Mouse (Mus musculus) CH12.LX (cell line): Measurements from ENCODE around the gene Ntn3. TPM values are rescaled to one million over a fixed set of nuclear protein-coding genes. Genes with fewer than 3 reads are reported as not detected.

Source experiments
- DNase-seq: peaks from one replicate; pipeline ENCODE4 v3.0.0-alpha.2; 2013; ENCODE audit errors: extremely low read depth
- H3K27ac ChIP-seq: 2 replicates; pipeline ENCODE4 v1.5.1; 2012; ENCODE audit warnings: low read depth, mild to moderate bottlenecking, control low read depth, moderate library complexity; ENCODE audit not compliant: insufficient read depth
- H3K27me3 ChIP-seq: replicated peaks from 2 replicates; pipeline ENCODE3; 2012; ENCODE audit warnings: inconsistent platforms
- H3K36me3 ChIP-seq, 2 experiments: replicated peaks in 1 of 2; 2 replicates each; pipeline versions ENCODE3 to v1.6.1; 2012; ENCODE audit warnings: inconsistent platforms in 1 of 2, low read length in 1 of 2, mild to moderate bottlenecking in 1 of 2, mixed read lengths in 1 of 2, moderate library complexity in 1 of 2; ENCODE audit not compliant: control insufficient read depth in 1 of 2, insufficient read depth in 1 of 2
- H3K4me1 ChIP-seq, 2 experiments: 2 replicates each; pipeline ENCODE4 v1.6.1; 2012; ENCODE audit warnings: inconsistent platforms in 1 of 2, moderate library complexity in 1 of 2; ENCODE audit not compliant: insufficient read depth in 2 of 2, control insufficient read depth in 1 of 2
- H3K4me2 ChIP-seq: 2 replicates; pipeline ENCODE4 v1.6.1; 2012; ENCODE audit warnings: low read depth, mild to moderate bottlenecking, control low read depth; ENCODE audit not compliant: poor library complexity, insufficient read depth, severe bottlenecking
- H3K4me3 ChIP-seq, 3 experiments: fragments of 150-350 bp in 1 of 3; sonication (generic) in 1 of 3; replicated peaks in 1 of 3; 2 replicates each; pipeline versions ENCODE3 to v1.5.1; 2011 to 2012; ENCODE audit warnings: low read depth in 2 of 3, low read length in 2 of 3, mild to moderate bottlenecking in 2 of 3, moderate library complexity in 2 of 3, control low read depth in 1 of 3, improper control_type of control experiment in 1 of 3, inconsistent platforms in 1 of 3, mixed read lengths in 1 of 3; ENCODE audit not compliant: poor library complexity in 1 of 3
- H3K79me2 ChIP-seq: replicated peaks from 2 replicates; pipeline ENCODE4 v1.6.1; 2012; ENCODE audit warnings: mild to moderate bottlenecking, moderate library complexity; ENCODE audit not compliant: control insufficient read depth, poor library complexity, insufficient read depth, severe bottlenecking; ENCODE audit errors: extremely low read depth
- H3K9ac ChIP-seq: 2 replicates; pipeline ENCODE4 v1.6.1; 2012; ENCODE audit warnings: low read depth, mild to moderate bottlenecking, control low read depth, moderate library complexity; ENCODE audit not compliant: insufficient read depth
- H3K9me3 ChIP-seq: replicated peaks from 2 replicates; pipeline ENCODE3; 2012; ENCODE audit warnings: low read length, inconsistent platforms, mixed read lengths
- BHLHE40 ChIP-seq: IDR thresholded peaks from 2 replicates; pipeline ENCODE4 v1.6.1; 2011; ENCODE audit warnings: mild to moderate bottlenecking, low read depth, low read length, improper control_type of control experiment
- CHD2 ChIP-seq: IDR thresholded peaks from 2 replicates; pipeline ENCODE4 v1.6.1; 2011; ENCODE audit warnings: low read length, improper control_type of control experiment
- CTCF ChIP-seq, 2 experiments: IDR thresholded peaks in 1 of 2; conservative IDR thresholded peaks in 1 of 2; 2 replicates each; pipeline ENCODE4 v1.5.1; 2011 to 2012; ENCODE audit warnings: low read depth in 2 of 2, low read length in 2 of 2, improper control_type of control experiment in 1 of 2, inconsistent platforms in 1 of 2, mild to moderate bottlenecking in 1 of 2, moderate library complexity in 1 of 2
- E2F4 ChIP-seq: IDR thresholded peaks from 2 replicates; pipeline ENCODE4 v1.6.1; 2011; ENCODE audit warnings: low read depth, low read length, improper control_type of control experiment; ENCODE audit not compliant: insufficient replicate concordance
- EP300 ChIP-seq: IDR thresholded peaks from 2 replicates; pipeline ENCODE4 v1.6.1; 2011; ENCODE audit warnings: low read length, improper control_type of control experiment
- GABPA ChIP-seq: IDR thresholded peaks from 2 replicates; pipeline ENCODE4 v1.6.1; 2012; ENCODE audit warnings: low read depth, low read length, improper control_type of control experiment, inconsistent platforms; ENCODE audit not compliant: insufficient replicate concordance
- HCFC1 ChIP-seq: IDR thresholded peaks from 2 replicates; pipeline ENCODE4 v1.6.1; 2012; ENCODE audit warnings: low read depth, mild to moderate bottlenecking, inconsistent platforms, low read length, improper control_type of control experiment
- IRF4 ChIP-seq: IDR thresholded peaks from 2 replicates; pipeline ENCODE4 v1.6.1; 2014; ENCODE audit warnings: low read depth, mild to moderate bottlenecking, inconsistent platforms, low read length, improper control_type of control experiment
- JUN ChIP-seq: IDR thresholded peaks from 2 replicates; pipeline ENCODE4 v1.6.1; 2011; ENCODE audit warnings: low read depth, mild to moderate bottlenecking, low read length, improper control_type of control experiment, moderate library complexity; ENCODE audit not compliant: insufficient read depth
- JUND ChIP-seq: conservative IDR thresholded peaks from 2 replicates; pipeline ENCODE4 v1.6.1; 2011; ENCODE audit warnings: low read depth, low read length, improper control_type of control experiment
- MAFK ChIP-seq: IDR thresholded peaks from 2 replicates; pipeline ENCODE4 v1.6.1; 2011; ENCODE audit warnings: low read length, improper control_type of control experiment; ENCODE audit not compliant: insufficient replicate concordance
- MAZ ChIP-seq: IDR thresholded peaks from 2 replicates; pipeline ENCODE4 v1.6.1; 2012; ENCODE audit warnings: low read depth, mild to moderate bottlenecking, inconsistent platforms, low read length, improper control_type of control experiment, moderate library complexity
- MEF2A ChIP-seq: IDR thresholded peaks from 2 replicates; pipeline ENCODE4 v1.6.1; 2014; ENCODE audit warnings: low read depth, mild to moderate bottlenecking, inconsistent platforms, low read length, improper control_type of control experiment, borderline replicate concordance
- MXI1 ChIP-seq: IDR thresholded peaks from 2 replicates; pipeline ENCODE4 v1.6.1; 2011; ENCODE audit warnings: mild to moderate bottlenecking, low read depth, low read length, improper control_type of control experiment
- MYC ChIP-seq: IDR thresholded peaks from 2 replicates; pipeline ENCODE4 v1.6.1; 2011; ENCODE audit warnings: low read depth, mild to moderate bottlenecking, improper control_type of control experiment, low read length
- POLR2AphosphoS2 ChIP-seq: IDR thresholded peaks from 2 replicates; pipeline ENCODE4 v1.6.1; 2011; ENCODE audit warnings: low read depth, low read length, improper control_type of control experiment
- RAD21 ChIP-seq: IDR thresholded peaks from 2 replicates; pipeline ENCODE4 v1.6.1; 2011; ENCODE audit warnings: low read depth, mild to moderate bottlenecking, low read length, improper control_type of control experiment, moderate library complexity
- RCOR1 ChIP-seq: conservative IDR thresholded peaks from 2 replicates; pipeline ENCODE4 v1.6.1; 2012; ENCODE audit warnings: low read depth, mild to moderate bottlenecking, inconsistent platforms, low read length, improper control_type of control experiment
- SIN3A ChIP-seq: IDR thresholded peaks from 2 replicates; pipeline ENCODE4 v1.6.1; 2012; ENCODE audit warnings: low read length, improper control_type of control experiment, inconsistent platforms
- TBP ChIP-seq: conservative IDR thresholded peaks from 2 replicates; pipeline ENCODE4 v1.6.1; 2011; ENCODE audit warnings: low read depth, low read length, improper control_type of control experiment
- TCF12 ChIP-seq: IDR thresholded peaks from 2 replicates; pipeline ENCODE4 v1.6.1; 2014; ENCODE audit warnings: low read depth, mild to moderate bottlenecking, inconsistent platforms, low read length, improper control_type of control experiment
- UBTF ChIP-seq: IDR thresholded peaks from 2 replicates; pipeline ENCODE4 v1.6.1; 2012; ENCODE audit warnings: low read depth, mild to moderate bottlenecking, inconsistent platforms, low read length, improper control_type of control experiment, moderate library complexity
- USF2 ChIP-seq: conservative IDR thresholded peaks from 2 replicates; pipeline ENCODE4 v1.6.1; 2011; ENCODE audit warnings: low read depth, low read length, improper control_type of control experiment
- ZC3H11A ChIP-seq: IDR thresholded peaks from 2 replicates; pipeline ENCODE4 v1.6.1; 2012; ENCODE audit warnings: low read depth, mild to moderate bottlenecking, inconsistent platforms, low read length, improper control_type of control experiment
- ZKSCAN1 ChIP-seq: IDR thresholded peaks from 2 replicates; pipeline ENCODE4 v1.6.1; 2012; ENCODE audit warnings: low read depth, inconsistent platforms, low read length, improper control_type of control experiment, borderline replicate concordance
- ZNF384 ChIP-seq: IDR thresholded peaks from 2 replicates; pipeline ENCODE4 v1.6.1; 2012; ENCODE audit warnings: low read depth, low read length, improper control_type of control experiment, inconsistent platforms
- dilution Hi-C: fragments of 300-500 bp; cut with MboI; formaldehyde crosslinking; loops from 2 replicates; pipeline ENCODE4 v1.14.3; 2020; ENCODE audit warnings: low sequenced_read_pairs; ENCODE audit not compliant: extremely low pct_unique_long_range_greater_than_20kb, extremely low pct_ligation_motif_present
- in situ Hi-C: fragments of 300-500 bp; cut with MboI; formaldehyde crosslinking; loops from 3 replicates; pipeline ENCODE4 v1.14.3; 2019; ENCODE audit warnings: low sequenced_read_pairs, low pct_ligation_motif_present, low pct_unique_long_range_greater_than_20kb, mixed read lengths
- polyA plus RNA-seq: library from polyadenylated mRNA; unstranded; fragments of >175 nt; gene quantifications from 2 replicates; pipeline ENCODE4 v1.2.1, GENCODE M21; 2012; ENCODE audit warnings: low read depth; ENCODE audit not compliant: insufficient read length
- total RNA-seq, 2 experiments: library from RNA; depleted of rRNA; stranded (reverse); fragments of 300-350 nt in 1 of 2; fragments of >200 nt in 1 of 2; gene quantifications; 2 replicates each; pipeline ENCODE4 v1.2.3; 2012 to 2014

Gene Ntn3
- total and polyA plus RNA-seq, 3 experiments = 0.08 to 0.10 TPM; not detected in 1

GRCm38 (mm10) chr17:24157121-24157520, 52.2 kb downstream of the Ntn3 start:
- no peak for DNase-seq
- H3K4me2 ChIP-seq = no peak overlapping the region
- TF ChIP-seq CHD2 (no peak), JUND (no peak)
- no peaks in the 10 kb centered on the region for H3K27me3 ChIP-seq
- peaks cover 2 to 11% of the 10 kb centered on the region in 2 experiments; a peak in 2 of 4 replicates for H3K4me1 ChIP-seq
- no peaks in the 10 kb centered on the region for H3K9me3 ChIP-seq
- no peaks in the 10 kb centered on the region for H3K79me2 ChIP-seq
- in situ Hi-C loops (no loop called here), dilution Hi-C loops (no loop called here)
- peaks cover 0 to 2% of the 10 kb centered on the region in 2 experiments for H3K36me3 ChIP-seq
- H3K9ac ChIP-seq = no peak overlapping the region
- H3K27ac ChIP-seq = no peak overlapping the region
- H3K4me3 ChIP-seq = no peak overlapping the region

DNA sequence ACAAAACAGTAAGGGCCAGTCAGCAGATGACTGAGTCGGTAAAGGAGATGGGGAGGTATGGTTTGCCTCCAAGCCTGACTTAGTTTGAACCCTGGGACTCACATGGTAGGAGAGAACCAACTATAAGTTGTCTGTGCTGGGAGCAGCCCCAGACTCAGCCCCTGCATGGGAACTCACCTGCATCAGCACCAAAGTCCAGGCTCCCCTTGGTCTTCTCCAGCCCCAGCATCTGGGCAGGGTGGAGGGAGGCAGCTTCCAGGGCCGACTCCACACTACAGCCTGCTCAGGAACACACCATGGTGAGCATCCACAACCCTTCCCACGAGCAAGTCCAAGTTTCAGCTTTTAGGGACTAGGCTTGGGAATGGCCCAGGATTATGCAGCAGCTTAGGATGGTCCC, 52.9 kb downstream of the Ntn3 start:
- DNase-seq = no peak

DNA sequence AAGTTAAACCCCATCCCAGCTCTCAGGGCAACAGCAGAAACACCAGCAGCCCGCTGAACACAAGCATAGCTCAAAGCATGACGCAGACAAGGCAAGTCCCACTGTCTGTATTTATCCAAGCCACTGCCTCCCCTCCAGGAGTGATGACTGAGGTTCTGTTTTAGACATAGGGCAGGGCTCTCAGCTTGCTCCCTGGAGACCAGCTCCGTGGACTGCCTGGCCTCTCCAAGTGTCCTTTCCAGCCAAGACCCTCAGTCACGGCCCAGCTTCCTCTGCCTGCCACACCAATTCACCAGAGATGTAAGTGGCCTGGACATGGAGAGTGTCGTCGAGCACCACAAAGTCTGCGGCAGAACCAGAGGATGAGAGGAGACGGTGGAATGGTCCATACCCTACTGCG, 53.6 kb downstream of the Ntn3 start:
- dilution Hi-C loops (no loop called here), in situ Hi-C loops (no loop called here)
- Histone ChIP-seq H3K4me1 (peaks cover 2 to 20% of the 10 kb centered on the region in 2 experiments; a peak in 2 of 4 replicates), H3K27ac (no peak overlapping the region), H3K36me3 (no peaks in the 10 kb centered on the region), H3K4me3 (no peak overlapping the region), H3K9me3 (no peaks in the 10 kb centered on the region), H3K79me2 (no peaks in the 10 kb centered on the region), H3K27me3 (no peaks in the 10 kb centered on the region), H3K4me2 (no peak overlapping the region), H3K9ac (no peak overlapping the region)
- TF ChIP-seq MYC = no peak
- TF ChIP-seq ZKSCAN1 = no peak
- TF ChIP-seq GABPA = no peak
- no peak for TF ChIP-seq RCOR1
- TF ChIP-seq UBTF = no peak
- no peak for TF ChIP-seq USF2
- TF ChIP-seq MXI1 = no peak
- TF ChIP-seq ZC3H11A = no peak
- no peak for TF ChIP-seq JUN
- no peak for TF ChIP-seq TBP
- TF ChIP-seq TCF12 = no peak
- TF ChIP-seq E2F4 = no peak
- no peak for TF ChIP-seq JUND
- TF ChIP-seq RAD21 = no peak
- no peak for TF ChIP-seq MAZ
- no peak for TF ChIP-seq IRF4
- TF ChIP-seq MAFK = no peak
- TF ChIP-seq ZNF384 = no peak
- no peak for DNase-seq

More for the DNA sequence above, 52.9 kb downstream of the Ntn3 start:
- H3K4me1 ChIP-seq = peaks cover 2 to 16% of the 10 kb centered on the region in 2 experiments; a peak in 2 of 4 replicates
- TF ChIP-seq CTCF (conservative IDR thresholded peaks at IDR 0.05 in 1 of 2, IDR thresholded peaks at IDR 0.05 in 1 of 2; ENCODE audit: low read depth in 2 of 2, low read length in 2 of 2) (no peak), MEF2A (no peak), POLR2AphosphoS2 (no peak), MAZ (no peak), CHD2 (no peak), HCFC1 (no peak), UBTF (no peak), SIN3A (no peak), MYC (no peak), EP300 (no peak), MXI1 (no peak), MAFK (no peak), BHLHE40 (no peak)
- TF ChIP-seq, all 38 proteins: peak for 0
- Histone ChIP-seq H3K4me3 (no peak overlapping the region), H3K27me3 (no peaks in the 10 kb centered on the region), H3K9me3 (no peaks in the 10 kb centered on the region), H3K9ac (no peak overlapping the region), H3K4me2 (no peak overlapping the region), H3K36me3 (no peaks in the 10 kb centered on the region), H3K79me2 (no peaks in the 10 kb centered on the region), H3K27ac (no peak overlapping the region)
- dilution Hi-C loops (no loop called here), in situ Hi-C loops (no loop called here)
